Mouse (Mus musculus): ENCODE measurements at regions not wholly inside any gene's neighbourhood (a gene's known extent, or its start where the extent isn't known, plus 50 kb on each side); places are given as distances from the start of the nearest gene placed in this dataset.

GRCm38 (mm10) chr9:90827474-90827873 is 534.7 kb upstream of the Zic4 start:
- DNase-seq (ENCODE audit: low spot score) = no peak

- peak; percentile 8 for DNase-seq (ENCODE audit: low spot score)
These were observed 533.5 kb upstream of the Zic4 start for GRCm38 (mm10) chr9:90828701-90829100.

- DNase-seq (ENCODE audit: low spot score) = no peak
These were observed 531.5 kb upstream of the Zic4 start for GRCm38 (mm10) chr9:90830704-90831103.

GRCm38 (mm10) chr9:90833743-90834539 is 528.3 kb upstream of the Zic4 start:
- DNase-seq (ENCODE audit: low spot score) = no peak

GRCm38 (mm10) chr9:90838184-90838926 is 523.9 kb upstream of the Zic4 start:
- DNase-seq (ENCODE audit: low spot score) = no peak

- DNase-seq (ENCODE audit: low spot score) = no peak
These were observed 511.2 kb upstream of the Zic4 start for GRCm38 (mm10) chr9:90851044-90851443.

GRCm38 (mm10) chr9:90871636-90872035 is 490.6 kb upstream of the Zic4 start:
- DNase-seq (ENCODE audit: low spot score) = peak; percentile 13

- no peak for DNase-seq (ENCODE audit: low spot score)
These were observed 477.7 kb upstream of the Zic4 start for GRCm38 (mm10) chr9:90884467-90884866.

- no peak for DNase-seq (ENCODE audit: low spot score)
These were observed 474.8 kb upstream of the Zic4 start for GRCm38 (mm10) chr9:90887405-90887804.

GRCm38 (mm10) chr9:90890801-90891200 is 471.4 kb upstream of the Zic4 start:
- DNase-seq (ENCODE audit: low spot score) = no peak

GRCm38 (mm10) chr9:90892816-90893215 is 469.4 kb upstream of the Zic4 start:
- DNase-seq (ENCODE audit: low spot score) = no peak

GRCm38 (mm10) chr9:90903557-90903956 is 458.7 kb upstream of the Zic4 start:
- peak; percentile 43 for DNase-seq (ENCODE audit: low spot score)

- DNase-seq (ENCODE audit: low spot score) = no peak
These were observed 456.1 kb upstream of the Zic4 start for GRCm38 (mm10) chr9:90906106-90906505.

- no peak for DNase-seq (ENCODE audit: low spot score)
These were observed 455.5 kb upstream of the Zic4 start for GRCm38 (mm10) chr9:90906684-90907083.

GRCm38 (mm10) chr9:90954613-90955012 is 407.6 kb upstream of the Zic4 start:
- no peak for DNase-seq (ENCODE audit: low spot score)

- no peak for DNase-seq (ENCODE audit: low spot score)
These were observed 400.8 kb upstream of the Zic4 start for GRCm38 (mm10) chr9:90961436-90961835.

- DNase-seq (ENCODE audit: low spot score) = peak; percentile 11
These were observed 398.2 kb upstream of the Zic4 start for GRCm38 (mm10) chr9:90964043-90964442.

GRCm38 (mm10) chr9:90978730-90979129 is 383.5 kb upstream of the Zic4 start:
- DNase-seq (ENCODE audit: low spot score) = no peak

- DNase-seq (ENCODE audit: low spot score) = no peak
These were observed 382.0 kb upstream of the Zic4 start for GRCm38 (mm10) chr9:90980023-90980802.

- no peak for DNase-seq (ENCODE audit: low spot score)
These were observed 363.0 kb upstream of the Zic4 start for GRCm38 (mm10) chr9:90999178-90999577.

GRCm38 (mm10) chr9:91004214-91004613 is 358.0 kb upstream of the Zic4 start:
- no peak for DNase-seq (ENCODE audit: low spot score)

- DNase-seq (ENCODE audit: low spot score) = peak; percentile 80
These were observed 321.7 kb upstream of the Zic4 start for GRCm38 (mm10) chr9:91040546-91040945.

- DNase-seq (ENCODE audit: low spot score) = peak; percentile 36
These were observed 313.6 kb upstream of the Zic4 start for GRCm38 (mm10) chr9:91048569-91048968.

Data from embryo, embryonic 10 days (tissue).